In genomic region chr15:98871916-98872888, GRCm38 (mm10) we compare ENCODE assay signal across 7 mouse cellular contexts. TPM values are rescaled to one million over a fixed set of nuclear protein-coding genes. Genes with fewer than 3 reads are reported as not detected.
A peak's percentile ranks its signal among the peaks of the same experiment; 100 is the strongest.
DNase-seq lines count a peak whose midpoint lies in the region; ATAC-seq lines count a peak whose summit lies in the region.

No protein-coding gene starts in this region.

- H3K4me3 ChIP-seq in intestine, embryonic 15.5 days (replicated peaks) = peak overlapping the region; percentile 98
- H3K4me3 ChIP-seq in midbrain, embryonic 11.5 days (ENCODE audit: low read depth, low read length) = peak overlapping the region; percentile 99

- ATAC-seq in intestine, embryonic 15.5 days = peak; percentile 86
- ATAC-seq in midbrain, embryonic 11.5 days (ENCODE audit: low FRiP score) = peak; percentile 90

- intact Hi-C loops in left cerebral cortex, postnatal 36 days (cut with DNase I) = loop anchor here (5.0 kb wide), 1 partner anchor 60 kb away; the partner anchor contains the start of gene Tuba1b

- no peaks in the 10 kb centered on the region for H3K27me3 ChIP-seq in intestine, embryonic 15.5 days (replicated peaks)
- H3K27me3 ChIP-seq in midbrain, embryonic 11.5 days (ENCODE audit: control insufficient read depth, insufficient read depth, low read length) = no peaks in the 10 kb centered on the region

- DNase-seq in adrenal gland, adult 18-20 months (ENCODE audit: low spot score in 2 of 2) = peak; percentile 85 to 88
- peak; percentile 98 for DNase-seq in embryo, embryonic 11 days
- peak; percentile 92 for DNase-seq in gastrocnemius, postnatal 25 days
- peak; percentile 94 to 95 for DNase-seq in left cerebral cortex, postnatal 36 days (ENCODE audit: low spot score in 2 of 2)
- peak; percentile 99 for DNase-seq in midbrain, embryonic 11.5 days (ENCODE audit: low spot score, missing footprints)
- peak; percentile 93 for DNase-seq in skeletal muscle tissue, adult 2 months (ENCODE audit: low read depth, low spot score)

- no peaks in the 10 kb centered on the region for H3K36me3 ChIP-seq in intestine, embryonic 15.5 days
- H3K36me3 ChIP-seq in midbrain, embryonic 11.5 days (ENCODE audit: control insufficient read depth, insufficient read depth, low read length) = no peaks in the 10 kb centered on the region

- H3K9me3 ChIP-seq in intestine, embryonic 15.5 days = no peaks in the 10 kb centered on the region
- H3K9me3 ChIP-seq in midbrain, embryonic 11.5 days (ENCODE audit: control insufficient read depth, low read length) = no peaks in the 10 kb centered on the region

- 1% methylated on average over 51 of the region's 51 CpGs for WGBS in intestine, embryonic 15.5 days
- 1% methylated on average over 51 of the region's 51 CpGs for WGBS in midbrain, embryonic 11.5 days

- H3K27ac ChIP-seq in intestine, embryonic 15.5 days = peak overlapping the region; percentile 99
- H3K27ac ChIP-seq in midbrain, embryonic 11.5 days (ENCODE audit: low read depth, low read length) = peak overlapping the region; percentile 93

- H3K4me2 ChIP-seq in intestine, embryonic 15.5 days (replicated peaks) = peak overlapping the region; percentile 88
- peak overlapping the region; percentile 100 for H3K4me2 ChIP-seq in midbrain, embryonic 11.5 days

- peak overlapping the region; percentile 100 for H3K9ac ChIP-seq in intestine, embryonic 15.5 days
- H3K9ac ChIP-seq in midbrain, embryonic 11.5 days (ENCODE audit: low read length) = peak overlapping the region; percentile 95

- peaks cover 27% of the 10 kb centered on the region for H3K4me1 ChIP-seq in intestine, embryonic 15.5 days (replicated peaks)
- peaks cover 32% of the 10 kb centered on the region for H3K4me1 ChIP-seq in midbrain, embryonic 11.5 days (ENCODE audit: control insufficient read depth, insufficient read depth, low read length)

RNA-seq across cellular contexts. Expression of gene Kmt2d, which starts 1.2 kb away (rescaled TPM):
- 10 to 100 TPM; 54.6 to 59.5 TPM for total RNA-seq in adrenal gland, adult 18-20 months (2021)
- 10 to 100 TPM; 36.6 to 43.5 TPM for total RNA-seq in gastrocnemius, postnatal 25 days (2021)
- polyA plus RNA-seq in intestine, embryonic 15.5 days (2015; fragmentation: Nextera tagmentation; extraction: Ambion mirVana) = 9.6 and 10.4 TPM in 2 replicates
- 10 to 100 TPM; 69.9 to 98.8 TPM for total RNA-seq in left cerebral cortex, postnatal 36 days (2021)
- polyA plus RNA-seq in midbrain, embryonic 11.5 days (2014; fragmentation: Nextera tagmentation; extraction: Ambion mirVana) = 13.2 and 13.3 TPM in 2 replicates

RNA-seq across cellular contexts. Expression of gene Rhebl1, which starts 22.1 kb away (rescaled TPM):
- total RNA-seq in adrenal gland, adult 18-20 months (2021) = 1 to 10 TPM; 1.2 to 2.5 TPM
- 1 to 10 TPM; 2.5 to 2.9 TPM for total RNA-seq in gastrocnemius, postnatal 25 days (2021)
- polyA plus RNA-seq in intestine, embryonic 15.5 days (2015; fragmentation: Nextera tagmentation; extraction: Ambion mirVana) = 10.8 and 12.5 TPM in 2 replicates
- total RNA-seq in left cerebral cortex, postnatal 36 days (2021) = 10 to 100 TPM in 1 of 2 experiments, 1 to 10 TPM in 1; 9.0 to 10.5 TPM
- 14.2 and 16.7 TPM in 2 replicates for polyA plus RNA-seq in midbrain, embryonic 11.5 days (2014; fragmentation: Nextera tagmentation; extraction: Ambion mirVana)

RNA-seq across cellular contexts. Expression of gene Dhh, which starts 26.1 kb away (rescaled TPM):
- total RNA-seq in adrenal gland, adult 18-20 months (2021) = 1 to 10 TPM in 1 of 2 experiments, under 1 TPM in 1; 0.86 to 2.1 TPM
- total RNA-seq in gastrocnemius, postnatal 25 days (2021) = 1 to 10 TPM; 1.2 to 2.3 TPM
- polyA plus RNA-seq in intestine, embryonic 15.5 days (2015; fragmentation: Nextera tagmentation; extraction: Ambion mirVana) = 0.96 and 1.1 TPM in 2 replicates
- under 1 TPM in 1 of 2 experiments, not detected in 1; 0.35 TPM for total RNA-seq in left cerebral cortex, postnatal 36 days (2021)
- polyA plus RNA-seq in midbrain, embryonic 11.5 days (2014; fragmentation: Nextera tagmentation; extraction: Ambion mirVana) = 0.27 and 0.40 TPM in 2 replicates

RNA-seq across cellular contexts. Expression of gene Prkag1, which starts 40.9 kb away (rescaled TPM):
- 10 to 100 TPM; 64.0 to 71.5 TPM for total RNA-seq in adrenal gland, adult 18-20 months (2021)
- 10 to 100 TPM; 43.6 to 43.9 TPM for total RNA-seq in gastrocnemius, postnatal 25 days (2021)
- 88.3 and 89.0 TPM in 2 replicates for polyA plus RNA-seq in intestine, embryonic 15.5 days (2015; fragmentation: Nextera tagmentation; extraction: Ambion mirVana)
- 10 to 100 TPM; 49.1 to 50.0 TPM for total RNA-seq in left cerebral cortex, postnatal 36 days (2021)
- 69.7 and 81.4 TPM in 2 replicates for polyA plus RNA-seq in midbrain, embryonic 11.5 days (2014; fragmentation: Nextera tagmentation; extraction: Ambion mirVana)

RNA-seq across cellular contexts. Expression of gene Lmbr1l, which starts 45.8 kb away (rescaled TPM):
- total RNA-seq in adrenal gland, adult 18-20 months (2021) = 10 to 100 TPM; 12.1 to 14.0 TPM
- total RNA-seq in gastrocnemius, postnatal 25 days (2021) = 1 to 10 TPM; 6.1 to 6.6 TPM
- polyA plus RNA-seq in intestine, embryonic 15.5 days (2015; fragmentation: Nextera tagmentation; extraction: Ambion mirVana) = 18.6 and 19.0 TPM in 2 replicates
- 10 to 100 TPM; 12.6 to 16.6 TPM for total RNA-seq in left cerebral cortex, postnatal 36 days (2021)
- polyA plus RNA-seq in midbrain, embryonic 11.5 days (2014; fragmentation: Nextera tagmentation; extraction: Ambion mirVana) = 7.5 and 9.8 TPM in 2 replicates

Comparison
In these comparisons a context has a peak if more than half of its experiments do, and no peak if none do; other contexts are left out.
1. Peak in every context shown above with its lines: DNase-seq, ATAC-seq, H3K4me3 ChIP-seq and H3K27ac ChIP-seq.